Mouse (Mus musculus): Measurements from ENCODE around the gene Vps13d. TPM values are rescaled to one million over a fixed set of nuclear protein-coding genes. Genes with fewer than 3 reads are reported as not detected.

Gene Vps13d
- polyA plus RNA-seq, 1 experiment from 2014 or later = 8.9 TPM

DNA sequence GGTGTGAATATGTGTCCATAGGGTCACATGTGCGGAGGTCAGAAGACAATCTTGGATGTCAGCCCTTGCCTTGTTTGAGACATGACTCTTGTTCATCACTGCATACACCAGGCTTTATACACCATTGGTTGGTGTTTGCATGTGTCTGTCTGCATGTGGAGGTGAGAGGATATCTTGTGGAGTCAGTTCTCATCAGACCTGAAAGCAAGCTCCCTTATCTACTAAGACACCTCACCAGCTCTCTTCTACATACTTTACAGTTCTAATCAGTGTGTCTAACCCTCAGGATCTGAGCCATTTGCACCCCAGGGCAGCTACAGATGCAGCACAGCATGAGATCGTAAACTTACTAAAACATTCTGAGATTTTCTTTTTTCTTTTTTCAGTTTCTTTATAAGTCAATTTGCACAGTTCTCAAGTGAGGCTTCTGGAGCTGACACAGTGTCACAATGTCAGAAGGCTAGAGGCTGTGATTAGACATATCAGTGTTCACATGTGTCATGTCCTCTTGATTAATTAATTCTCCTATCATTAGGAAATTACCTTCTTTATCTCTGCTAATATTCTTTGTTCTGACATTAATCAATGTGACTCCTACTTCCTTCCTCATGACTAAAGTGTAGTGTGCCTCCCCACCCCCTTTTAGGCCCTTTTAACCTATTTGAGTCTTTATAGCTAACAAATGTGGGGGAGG, 135.9 kb downstream of the Vps13d start:
- no peaks in the 10 kb centered on the region for H3K9me3 ChIP-seq (replicated peaks; ENCODE audit: control insufficient read depth, low read length, poor library complexity, severe bottlenecking)
- peaks cover 41% of the 10 kb centered on the region for H3K36me3 ChIP-seq (ENCODE audit: control insufficient read depth, insufficient read depth, low read length)
- no peak for ATAC-seq

GRCm38 (mm10) chr4:145056346-145056745, 138.5 kb downstream of the Vps13d start:
- Histone ChIP-seq H3K4me3 (ENCODE audit: low read depth, low read length) (no peak overlapping the region), H3K27me3 (ENCODE audit: control insufficient read depth, insufficient read depth, low read depth, low read length) (no peaks in the 10 kb centered on the region), H3K9ac (ENCODE audit: low read depth, low read length) (no peak overlapping the region), H3K27ac (ENCODE audit: low read length) (no peak overlapping the region), H3K4me2 (ENCODE audit: low read length) (no peak overlapping the region), H3K9me3 (replicated peaks; ENCODE audit: control insufficient read depth, low read length, poor library complexity, severe bottlenecking) (no peaks in the 10 kb centered on the region), H3K36me3 (ENCODE audit: control insufficient read depth, insufficient read depth, low read length) (peaks cover 27% of the 10 kb centered on the region), H3K4me1 (ENCODE audit: control insufficient read depth, insufficient read depth, low read length) (no peaks in the 10 kb centered on the region)
- ATAC-seq = no peak
- WGBS = 97% methylated on average over 3 of the region's 3 CpGs

More for the DNA sequence above, 135.9 kb downstream of the Vps13d start:
- H3K4me1 ChIP-seq (ENCODE audit: control insufficient read depth, insufficient read depth, low read length) = no peaks in the 10 kb centered on the region
- WGBS = 86% methylated on average over 2 of the region's 2 CpGs
- no peak overlapping the region for H3K4me2 ChIP-seq (ENCODE audit: low read length)
- H3K27ac ChIP-seq (ENCODE audit: low read length) = no peak overlapping the region
- no peaks in the 10 kb centered on the region for H3K27me3 ChIP-seq (ENCODE audit: control insufficient read depth, insufficient read depth, low read depth, low read length)
- no peak overlapping the region for H3K4me3 ChIP-seq (ENCODE audit: low read depth, low read length)
- no peak overlapping the region for H3K9ac ChIP-seq (ENCODE audit: low read depth, low read length)

GRCm38 (mm10) chr4:145055792-145056191, 139.0 kb downstream of the Vps13d start:
- H3K4me3 ChIP-seq (ENCODE audit: low read depth, low read length) = no peak overlapping the region
- no peak overlapping the region for H3K4me2 ChIP-seq (ENCODE audit: low read length)
- no peaks in the 10 kb centered on the region for H3K9me3 ChIP-seq (replicated peaks; ENCODE audit: control insufficient read depth, low read length, poor library complexity, severe bottlenecking)
- H3K36me3 ChIP-seq (ENCODE audit: control insufficient read depth, insufficient read depth, low read length) = peaks cover 25% of the 10 kb centered on the region
- WGBS = 89% methylated on average over 3 of the region's 3 CpGs
- H3K9ac ChIP-seq (ENCODE audit: low read depth, low read length) = no peak overlapping the region
- no peak overlapping the region for H3K27ac ChIP-seq (ENCODE audit: low read length)
- H3K4me1 ChIP-seq (ENCODE audit: control insufficient read depth, insufficient read depth, low read length) = no peaks in the 10 kb centered on the region
- ATAC-seq = no peak
- H3K27me3 ChIP-seq (ENCODE audit: control insufficient read depth, insufficient read depth, low read depth, low read length) = no peaks in the 10 kb centered on the region

- Histone ChIP-seq H3K27me3 (ENCODE audit: control insufficient read depth, insufficient read depth, low read depth, low read length) (no peaks in the 10 kb centered on the region), H3K4me2 (ENCODE audit: low read length) (no peak overlapping the region), H3K9ac (ENCODE audit: low read depth, low read length) (no peak overlapping the region), H3K27ac (ENCODE audit: low read length) (no peak overlapping the region), H3K4me1 (ENCODE audit: control insufficient read depth, insufficient read depth, low read length) (no peaks in the 10 kb centered on the region), H3K9me3 (replicated peaks; ENCODE audit: control insufficient read depth, low read length, poor library complexity, severe bottlenecking) (no peaks in the 10 kb centered on the region), H3K4me3 (ENCODE audit: low read depth, low read length) (no peak overlapping the region), H3K36me3 (ENCODE audit: control insufficient read depth, insufficient read depth, low read length) (peaks cover 18% of the 10 kb centered on the region; the same call in 1 of the 2 replicates)
- ATAC-seq = no peak
- 68% methylated on average over 3 of the region's 3 CpGs for WGBS
Observed at GRCm38 (mm10) chr4:145054369-145054768, 140.4 kb downstream of the Vps13d start.

DNA sequence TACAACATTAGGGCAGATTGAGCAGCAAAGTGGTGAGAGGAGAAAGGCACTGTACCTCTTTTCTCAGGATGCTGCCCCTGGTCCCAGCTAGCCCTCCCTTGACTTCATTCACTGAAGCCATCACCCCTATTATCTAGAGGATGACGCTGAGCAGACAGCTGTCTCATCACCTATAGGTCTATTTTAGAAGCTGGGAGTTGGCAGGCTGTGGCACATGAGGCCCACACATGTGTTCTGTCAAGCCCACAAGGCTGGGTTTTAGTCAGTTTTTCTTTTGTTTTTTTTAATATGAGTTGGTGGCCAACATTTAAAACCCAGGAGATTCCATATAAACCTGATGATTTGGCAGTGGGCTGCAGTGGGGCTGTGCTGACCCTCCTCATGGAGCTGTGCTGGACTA, 142.1 kb downstream of the Vps13d start:
- Histone ChIP-seq H3K4me2 (ENCODE audit: low read length) (no peak overlapping the region), H3K27me3 (ENCODE audit: control insufficient read depth, insufficient read depth, low read depth, low read length) (no peaks in the 10 kb centered on the region), H3K36me3 (ENCODE audit: control insufficient read depth, insufficient read depth, low read length) (peaks cover 15% of the 10 kb centered on the region; the same call in 1 of the 2 replicates), H3K4me3 (ENCODE audit: low read depth, low read length) (no peak overlapping the region), H3K9ac (ENCODE audit: low read depth, low read length) (no peak overlapping the region), H3K9me3 (replicated peaks; ENCODE audit: control insufficient read depth, low read length, poor library complexity, severe bottlenecking) (no peaks in the 10 kb centered on the region), H3K4me1 (ENCODE audit: control insufficient read depth, insufficient read depth, low read length) (no peaks in the 10 kb centered on the region), H3K27ac (ENCODE audit: low read length) (no peak overlapping the region)
- 90% methylated on average over 1 of the region's 1 CpGs for WGBS
- ATAC-seq = no peak

GRCm38 (mm10) chr4:145052282-145052681, 142.5 kb downstream of the Vps13d start:
- Histone ChIP-seq H3K27me3 (ENCODE audit: control insufficient read depth, insufficient read depth, low read depth, low read length) (no peaks in the 10 kb centered on the region), H3K36me3 (ENCODE audit: control insufficient read depth, insufficient read depth, low read length) (peaks cover 16% of the 10 kb centered on the region; the same call in 1 of the 2 replicates), H3K4me1 (ENCODE audit: control insufficient read depth, insufficient read depth, low read length) (no peaks in the 10 kb centered on the region), H3K9me3 (replicated peaks; ENCODE audit: control insufficient read depth, low read length, poor library complexity, severe bottlenecking) (no peaks in the 10 kb centered on the region), H3K9ac (ENCODE audit: low read depth, low read length) (no peak overlapping the region), H3K4me3 (ENCODE audit: low read depth, low read length) (no peak overlapping the region), H3K27ac (ENCODE audit: low read length) (no peak overlapping the region), H3K4me2 (ENCODE audit: low read length) (no peak overlapping the region)
- 89% methylated on average over 3 of the region's 3 CpGs for WGBS
- ATAC-seq = no peak

- Histone ChIP-seq H3K9me3 (replicated peaks; ENCODE audit: control insufficient read depth, low read length, poor library complexity, severe bottlenecking) (no peaks in the 10 kb centered on the region), H3K27me3 (ENCODE audit: control insufficient read depth, insufficient read depth, low read depth, low read length) (no peaks in the 10 kb centered on the region), H3K36me3 (ENCODE audit: control insufficient read depth, insufficient read depth, low read length) (peaks cover 14% of the 10 kb centered on the region), H3K27ac (ENCODE audit: low read length) (0 out of 2 replicates have a peak overlapping the region, but pooled peaks have one; percentile 7), H3K4me3 (ENCODE audit: low read depth, low read length) (no peak overlapping the region), H3K9ac (ENCODE audit: low read depth, low read length) (no peak overlapping the region), H3K4me1 (ENCODE audit: control insufficient read depth, insufficient read depth, low read length) (no peaks in the 10 kb centered on the region), H3K4me2 (ENCODE audit: low read length) (no peak overlapping the region)
- 52% methylated on average over 4 of the region's 4 CpGs for WGBS
- ATAC-seq = 0 out of 2 replicates have a peak, but pooled peaks have one; percentile 11
Observed at GRCm38 (mm10) chr4:145051209-145051969, 143.4 kb downstream of the Vps13d start.

DNA sequence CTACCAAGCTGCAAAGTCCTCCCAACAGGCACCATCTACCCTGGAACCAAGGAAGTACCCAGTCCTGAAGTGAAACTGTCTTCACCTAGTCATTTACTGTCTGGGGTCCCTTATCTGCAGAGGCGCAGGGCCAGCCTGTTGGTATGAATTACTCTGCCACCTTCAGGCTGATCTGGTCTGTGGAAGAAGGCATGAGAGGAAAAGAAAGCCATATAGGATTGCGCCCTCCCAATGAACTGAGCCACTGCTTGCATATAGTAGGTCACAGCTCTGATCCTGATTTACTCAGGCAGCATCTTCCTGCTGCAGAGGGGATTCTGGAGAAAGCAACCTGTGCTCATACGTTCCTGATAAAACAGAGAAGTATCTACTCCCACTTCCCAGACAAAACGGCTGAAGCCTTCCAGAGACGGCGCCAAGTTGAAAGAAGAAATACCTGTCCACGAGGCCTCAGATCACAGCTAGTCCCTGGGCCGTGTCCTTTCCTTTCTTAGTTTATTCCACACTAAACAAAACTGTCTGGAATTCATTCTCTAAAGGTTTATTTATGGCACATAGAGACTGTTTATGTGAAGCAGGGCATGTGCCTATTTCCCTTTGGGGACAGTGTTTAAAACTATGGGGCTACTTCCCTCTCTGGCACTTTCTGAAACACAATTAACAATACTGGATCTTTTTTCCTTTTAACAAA, 144.1 kb downstream of the Vps13d start:
- no peaks in the 10 kb centered on the region for H3K4me1 ChIP-seq (ENCODE audit: control insufficient read depth, insufficient read depth, low read length)
- H3K9me3 ChIP-seq (replicated peaks; ENCODE audit: control insufficient read depth, low read length, poor library complexity, severe bottlenecking) = no peaks in the 10 kb centered on the region
- H3K9ac ChIP-seq (ENCODE audit: low read depth, low read length) = no peak overlapping the region
- no peak overlapping the region for H3K4me3 ChIP-seq (ENCODE audit: low read depth, low read length)
- H3K27ac ChIP-seq (ENCODE audit: low read length) = no peak overlapping the region
- H3K36me3 ChIP-seq (ENCODE audit: control insufficient read depth, insufficient read depth, low read length) = peaks cover 14% of the 10 kb centered on the region
- ATAC-seq = peak; percentile 56; the same call in 1 of the 2 replicates
- no peaks in the 10 kb centered on the region for H3K27me3 ChIP-seq (ENCODE audit: control insufficient read depth, insufficient read depth, low read depth, low read length)
- no peak overlapping the region for H3K4me2 ChIP-seq (ENCODE audit: low read length)
- WGBS = 71% methylated on average over 8 of the region's 8 CpGs
